Mouse (Mus musculus): ENCODE results near the gene Xpot. TPM values are rescaled to one million over a fixed set of nuclear protein-coding genes. Genes with fewer than 3 reads are reported as not detected.
A peak's percentile ranks its signal among the peaks of the same experiment; 100 is the strongest.

Xpot gene
- 0.26 and 1.7 TPM in 2 replicates for polyA plus RNA-seq (2012)

GRCm38 (mm10) chr10:121626186-121626882 lies at the start of gene Xpot:
TSS of gene Xpot (minus strand) at chr10:121626332.
- H3K36me3 ChIP-seq (ENCODE audit: control insufficient read depth) = peaks cover 21% of the 10 kb centered on the region
- H3K4me1 ChIP-seq (ENCODE audit: control insufficient read depth) = peaks cover 36% of the 10 kb centered on the region
- TF ChIP-seq TAL1 (IDR thresholded peaks at IDR 0.05; ENCODE audit: low read length) = no peak
- no peak for TF ChIP-seq GATA1 (IDR thresholded peaks at IDR 0.05; ENCODE audit: low read length)
- peak within 1 kb of the TSS; percentile 91 for H3K4me3 ChIP-seq (replicated peaks)
- no peaks in the 10 kb centered on the region for H3K9me3 ChIP-seq (ENCODE audit: control insufficient read depth, low read length)
- no peaks in the 10 kb centered on the region for H3K27me3 ChIP-seq (ENCODE audit: control insufficient read depth)

- no peaks in the 10 kb centered on the region for H3K27me3 ChIP-seq (ENCODE audit: control insufficient read depth)
- no peaks in the 10 kb centered on the region for H3K4me1 ChIP-seq (ENCODE audit: control insufficient read depth)
- no peak overlapping the region for H3K4me3 ChIP-seq (replicated peaks)
- TF ChIP-seq GATA1 (IDR thresholded peaks at IDR 0.05; ENCODE audit: low read length) (no peak), TAL1 (IDR thresholded peaks at IDR 0.05; ENCODE audit: low read length) (no peak)
- no peaks in the 10 kb centered on the region for H3K9me3 ChIP-seq (ENCODE audit: control insufficient read depth, low read length)
- no peaks in the 10 kb centered on the region for H3K36me3 ChIP-seq (ENCODE audit: control insufficient read depth)
Measured at GRCm38 (mm10) chr10:121669103-121669502, 43.0 kb upstream of the Xpot start.

GRCm38 (mm10) chr10:121665631-121666145 lies 39.6 kb upstream of the Xpot start:
- no peak overlapping the region for H3K4me3 ChIP-seq (replicated peaks)
- no peaks in the 10 kb centered on the region for H3K36me3 ChIP-seq (ENCODE audit: control insufficient read depth)
- TF ChIP-seq GATA1 (IDR thresholded peaks at IDR 0.05; ENCODE audit: low read length) (no peak), TAL1 (IDR thresholded peaks at IDR 0.05; ENCODE audit: low read length) (no peak)
- H3K4me1 ChIP-seq (ENCODE audit: control insufficient read depth) = no peaks in the 10 kb centered on the region
- 0 out of 2 replicates have a peak, but pooled peaks cover 2% of the 10 kb centered on the region for H3K9me3 ChIP-seq (ENCODE audit: control insufficient read depth, low read length)
- H3K27me3 ChIP-seq (ENCODE audit: control insufficient read depth) = no peaks in the 10 kb centered on the region

GRCm38 (mm10) chr10:121663599-121663998 lies 37.5 kb upstream of the Xpot start:
- H3K36me3 ChIP-seq (ENCODE audit: control insufficient read depth) = no peaks in the 10 kb centered on the region
- TF ChIP-seq GATA1 (IDR thresholded peaks at IDR 0.05; ENCODE audit: low read length) (no peak), TAL1 (IDR thresholded peaks at IDR 0.05; ENCODE audit: low read length) (no peak)
- no peak overlapping the region for H3K4me3 ChIP-seq (replicated peaks)
- H3K27me3 ChIP-seq (ENCODE audit: control insufficient read depth) = no peaks in the 10 kb centered on the region
- H3K9me3 ChIP-seq (ENCODE audit: control insufficient read depth, low read length) = 0 out of 2 replicates have a peak, but pooled peaks cover 2% of the 10 kb centered on the region
- no peaks in the 10 kb centered on the region for H3K4me1 ChIP-seq (ENCODE audit: control insufficient read depth)

- TF ChIP-seq GATA1 (IDR thresholded peaks at IDR 0.05; ENCODE audit: low read length) = no peak
- no peak for TF ChIP-seq TAL1 (IDR thresholded peaks at IDR 0.05; ENCODE audit: low read length)
- H3K4me3 ChIP-seq (replicated peaks) = no peak overlapping the region
- no peaks in the 10 kb centered on the region for H3K36me3 ChIP-seq (ENCODE audit: control insufficient read depth)
- H3K9me3 ChIP-seq (ENCODE audit: control insufficient read depth, low read length) = 0 out of 2 replicates have a peak, but pooled peaks cover 2% of the 10 kb centered on the region
- H3K4me1 ChIP-seq (ENCODE audit: control insufficient read depth) = no peaks in the 10 kb centered on the region
- H3K27me3 ChIP-seq (ENCODE audit: control insufficient read depth) = no peaks in the 10 kb centered on the region
Measured at GRCm38 (mm10) chr10:121662711-121663110, 36.6 kb upstream of the Xpot start.

- no peaks in the 10 kb centered on the region for H3K9me3 ChIP-seq (ENCODE audit: control insufficient read depth, low read length)
- H3K36me3 ChIP-seq (ENCODE audit: control insufficient read depth) = no peaks in the 10 kb centered on the region
- no peak overlapping the region for H3K4me3 ChIP-seq (replicated peaks)
- no peaks in the 10 kb centered on the region for H3K4me1 ChIP-seq (ENCODE audit: control insufficient read depth)
- TF ChIP-seq GATA1 (IDR thresholded peaks at IDR 0.05; ENCODE audit: low read length) = no peak
- TF ChIP-seq TAL1 (IDR thresholded peaks at IDR 0.05; ENCODE audit: low read length) = no peak
- no peaks in the 10 kb centered on the region for H3K27me3 ChIP-seq (ENCODE audit: control insufficient read depth)
Measured at GRCm38 (mm10) chr10:121655907-121656306, 29.8 kb upstream of the Xpot start.

- no peaks in the 10 kb centered on the region for H3K36me3 ChIP-seq (ENCODE audit: control insufficient read depth)
- H3K27me3 ChIP-seq (ENCODE audit: control insufficient read depth) = no peaks in the 10 kb centered on the region
- TF ChIP-seq TAL1 (IDR thresholded peaks at IDR 0.05; ENCODE audit: low read length) = no peak
Measured at GRCm38 (mm10) chr10:121653079-121653478, 26.9 kb upstream of the Xpot start.

GRCm38 (mm10) chr10:121646294-121646693 lies 20.2 kb upstream of the Xpot start:
- Histone ChIP-seq H3K4me3 (replicated peaks) (no peak overlapping the region), H3K36me3 (ENCODE audit: control insufficient read depth) (no peaks in the 10 kb centered on the region), H3K9me3 (ENCODE audit: control insufficient read depth, low read length) (no peaks in the 10 kb centered on the region; the same call in 1 of the 2 replicates), H3K27me3 (ENCODE audit: control insufficient read depth) (peaks cover 27% of the 10 kb centered on the region), H3K4me1 (ENCODE audit: control insufficient read depth) (peaks cover 5% of the 10 kb centered on the region)
- TF ChIP-seq GATA1 (IDR thresholded peaks at IDR 0.05; ENCODE audit: low read length) = no peak
- no peak for TF ChIP-seq TAL1 (IDR thresholded peaks at IDR 0.05; ENCODE audit: low read length)

More at GRCm38 (mm10) chr10:121653079-121653478, 26.9 kb upstream of the Xpot start:
- no peaks in the 10 kb centered on the region for H3K9me3 ChIP-seq (ENCODE audit: control insufficient read depth, low read length)
- no peaks in the 10 kb centered on the region for H3K4me1 ChIP-seq (ENCODE audit: control insufficient read depth)
- no peak overlapping the region for H3K4me3 ChIP-seq (replicated peaks)

GRCm38 (mm10) chr10:121642054-121642947 lies 16.2 kb upstream of the Xpot start:
- Histone ChIP-seq H3K36me3 (ENCODE audit: control insufficient read depth) (no peaks in the 10 kb centered on the region), H3K9me3 (ENCODE audit: control insufficient read depth, low read length) (no peaks in the 10 kb centered on the region; the same call in 1 of the 2 replicates), H3K4me1 (ENCODE audit: control insufficient read depth) (peaks cover 5% of the 10 kb centered on the region), H3K4me3 (replicated peaks) (peak overlapping the region; percentile 31), H3K27me3 (ENCODE audit: control insufficient read depth) (peaks cover 42% of the 10 kb centered on the region)
- TF ChIP-seq GATA1 (IDR thresholded peaks at IDR 0.05; ENCODE audit: low read length) (no peak), TAL1 (IDR thresholded peaks at IDR 0.05; ENCODE audit: low read length) (no peak)
